Mouse (Mus musculus) left cerebral cortex, adult 11 months (tissue): ENCODE measurements around the gene Tmem140.
A peak's percentile ranks its signal among the peaks of the same experiment; 100 is the strongest.

Experiments
- DNase-seq: peaks from one replicate; pipeline ENCODE4 v3.0.0; 2022; ENCODE audit warnings: low spot score

The Tmem140 gene

DNA sequence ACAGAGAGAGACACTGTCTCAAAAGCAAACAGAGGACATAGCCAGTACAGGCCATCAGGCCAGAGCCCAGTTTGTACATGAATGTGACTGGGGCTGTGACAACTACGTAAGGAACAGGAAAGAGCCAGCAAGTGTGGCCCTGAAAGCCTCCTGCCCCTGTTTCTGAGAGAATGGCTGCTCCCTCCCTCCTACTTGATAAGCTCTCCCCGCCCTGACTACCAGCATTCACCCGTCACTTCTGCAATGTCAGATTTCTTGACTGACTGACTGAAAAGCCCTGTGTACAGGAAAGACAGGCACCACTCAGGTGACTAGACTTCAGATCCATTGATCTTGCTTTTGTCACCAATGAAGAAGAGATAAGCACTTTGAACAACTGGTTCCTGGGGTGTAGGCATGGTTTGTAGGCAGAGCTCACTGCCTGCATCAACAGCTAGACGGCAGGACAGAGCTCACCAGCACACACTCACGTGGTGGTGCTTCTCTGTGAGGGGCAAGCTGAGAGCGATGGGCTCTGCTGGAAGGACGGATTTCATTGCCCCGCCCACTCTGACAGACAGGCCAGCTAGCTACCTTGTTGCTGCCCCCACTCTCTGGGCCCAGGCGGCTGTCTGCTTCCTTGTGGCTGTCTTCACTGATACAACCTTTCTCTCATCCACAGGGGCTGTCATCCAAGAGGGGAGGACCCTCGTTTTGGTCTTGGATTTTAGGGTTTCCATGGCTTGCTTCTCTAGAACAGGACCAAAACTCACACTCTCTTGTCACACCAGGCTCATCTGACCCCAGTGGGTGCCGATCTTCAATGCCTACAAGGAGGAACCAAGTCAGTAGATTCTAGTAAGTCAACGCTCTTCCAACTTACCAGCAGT is 13.3 kb downstream of the Tmem140 start:
- no peak for DNase-seq

DNA sequence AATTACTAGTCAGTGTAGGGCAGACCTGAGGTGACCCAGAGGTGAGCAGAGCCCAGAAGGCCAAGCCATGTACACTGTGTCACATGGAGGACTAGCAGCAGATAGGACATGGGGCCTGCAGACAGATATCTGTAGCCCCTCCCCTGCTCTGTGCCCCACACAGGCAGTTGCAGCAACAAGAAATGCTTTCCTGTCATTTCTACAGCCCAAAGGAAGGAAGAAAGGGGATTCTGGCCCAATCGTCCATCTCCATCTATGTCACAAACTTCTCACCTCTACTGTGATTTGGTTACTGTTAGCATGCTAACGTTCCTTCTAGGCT is 13.8 kb downstream of the Tmem140 start:
- no peak for DNase-seq

DNA sequence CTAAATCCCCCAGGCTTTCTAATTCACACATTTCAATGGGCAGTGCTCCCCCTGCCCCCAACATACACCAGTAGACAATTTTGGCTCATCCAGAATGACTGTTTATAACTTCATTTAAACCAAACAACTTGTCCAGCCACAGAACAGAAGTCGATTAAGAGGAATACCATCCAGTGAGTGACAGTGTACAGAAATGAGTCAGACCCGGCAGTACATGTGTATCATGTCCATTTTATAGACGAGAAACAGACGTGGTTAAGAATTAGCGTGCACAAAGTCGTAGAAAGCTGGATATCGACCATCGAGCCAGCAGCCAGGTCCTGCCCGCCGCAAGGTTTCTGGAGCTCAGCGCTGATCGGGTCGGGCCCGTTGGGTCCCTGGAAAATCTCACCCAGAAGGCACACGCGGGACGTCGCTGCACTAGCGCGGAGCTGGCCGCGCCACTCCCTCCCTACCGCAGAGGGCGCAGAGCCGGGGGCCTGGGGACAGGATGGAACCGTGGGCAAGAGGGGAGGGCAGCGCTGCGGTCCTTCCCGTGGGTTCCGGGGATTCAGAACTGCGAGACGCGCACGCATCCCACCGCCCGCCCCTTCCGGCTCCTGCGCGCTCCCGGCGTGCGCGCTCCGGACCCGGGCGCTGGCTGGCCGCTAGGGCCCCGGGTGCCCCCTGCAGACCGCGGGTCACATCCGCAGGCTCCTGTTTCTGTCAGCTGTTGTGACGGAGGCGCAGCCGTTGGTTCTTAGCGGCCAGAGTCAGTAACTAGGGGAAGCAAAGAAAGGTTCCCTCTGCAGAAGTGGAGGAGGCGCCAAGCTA is 14.8 kb downstream of the Tmem140 start, which contains the start of gene Cyren:
Cyren (minus strand) TSS at position 552 of the 813 bp plus-strand sequence.
- DNase-seq, result peak; percentile 85

DNA sequence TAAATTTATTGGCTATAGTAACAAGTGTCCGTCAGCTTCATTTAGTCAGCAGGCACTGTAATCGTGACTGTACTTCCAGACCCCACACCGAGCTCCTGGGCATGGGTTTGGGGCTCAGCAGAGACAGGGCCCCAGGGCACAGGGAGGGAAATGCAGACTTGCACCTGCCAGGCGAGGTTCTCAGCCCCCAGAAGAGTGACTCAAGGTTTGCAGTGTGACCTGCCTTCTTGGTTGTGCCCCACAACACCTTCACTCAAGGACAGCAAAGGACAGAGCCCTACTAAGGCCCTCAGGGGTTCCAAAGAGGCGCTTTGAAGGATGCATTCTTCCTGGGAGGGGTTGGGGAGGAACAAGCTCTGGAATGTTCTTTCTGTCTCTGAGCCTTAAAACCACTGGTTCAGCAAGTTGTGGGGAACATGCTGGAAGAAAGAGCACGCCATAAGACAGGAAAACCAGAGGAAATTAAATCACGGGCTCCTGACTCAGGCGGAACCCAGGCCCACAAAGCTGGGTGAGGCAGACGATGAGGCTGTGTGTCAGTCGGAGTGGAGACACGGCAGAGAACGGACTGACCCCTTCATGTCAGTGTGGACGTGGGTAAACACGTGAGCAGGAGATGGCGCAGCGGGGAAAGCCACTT is 16.3 kb downstream of the Tmem140 start:
- no peak for DNase-seq

DNA sequence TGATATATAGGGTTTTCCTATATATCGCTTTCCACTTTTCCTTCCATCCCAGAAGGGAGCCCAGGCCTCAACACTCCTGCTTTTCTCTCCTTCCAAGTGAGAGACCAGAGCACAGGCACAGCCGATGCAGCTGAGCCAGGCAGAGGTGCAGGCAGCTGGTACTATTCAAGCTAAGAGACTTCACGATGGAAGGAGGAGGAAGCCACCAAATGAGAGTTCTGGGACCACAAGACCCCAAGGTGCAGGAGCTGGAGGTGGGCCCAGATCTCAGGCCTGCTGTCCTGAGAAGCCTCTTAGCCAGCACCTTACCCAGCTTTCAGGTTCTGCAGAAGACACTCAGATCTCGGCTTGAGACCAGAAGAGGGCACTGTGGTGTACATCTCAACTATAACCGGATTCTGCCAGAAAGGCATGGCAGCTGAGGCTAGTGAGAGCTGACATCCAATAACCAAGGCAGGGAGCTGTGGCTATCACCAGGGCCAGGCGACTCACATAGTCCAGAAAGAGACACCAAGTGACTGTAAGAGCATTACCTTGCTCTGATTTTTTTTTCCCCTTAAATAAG is 17.0 kb downstream of the Tmem140 start:
- peak; percentile 54 for DNase-seq

DNA sequence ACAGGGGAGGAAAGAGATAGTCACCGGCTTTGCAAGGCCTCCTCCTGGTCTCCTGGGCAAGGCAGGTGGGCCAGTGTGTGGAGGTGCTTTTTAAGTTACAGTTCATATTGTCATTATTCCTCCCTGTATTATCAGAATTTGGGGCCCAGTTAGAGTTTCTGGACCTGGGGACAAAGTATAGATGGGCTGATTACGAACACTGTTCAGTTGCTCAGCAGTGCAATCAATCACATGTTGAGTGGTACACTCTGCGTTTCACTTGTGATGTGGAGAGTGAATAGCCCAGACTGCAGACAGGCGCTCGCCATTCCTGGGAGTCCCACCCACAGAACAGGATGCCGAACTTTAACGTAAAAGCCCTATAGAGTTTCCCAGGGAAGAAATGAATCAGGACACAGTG is 21.8 kb downstream of the Tmem140 start:
- no peak for DNase-seq

DNA sequence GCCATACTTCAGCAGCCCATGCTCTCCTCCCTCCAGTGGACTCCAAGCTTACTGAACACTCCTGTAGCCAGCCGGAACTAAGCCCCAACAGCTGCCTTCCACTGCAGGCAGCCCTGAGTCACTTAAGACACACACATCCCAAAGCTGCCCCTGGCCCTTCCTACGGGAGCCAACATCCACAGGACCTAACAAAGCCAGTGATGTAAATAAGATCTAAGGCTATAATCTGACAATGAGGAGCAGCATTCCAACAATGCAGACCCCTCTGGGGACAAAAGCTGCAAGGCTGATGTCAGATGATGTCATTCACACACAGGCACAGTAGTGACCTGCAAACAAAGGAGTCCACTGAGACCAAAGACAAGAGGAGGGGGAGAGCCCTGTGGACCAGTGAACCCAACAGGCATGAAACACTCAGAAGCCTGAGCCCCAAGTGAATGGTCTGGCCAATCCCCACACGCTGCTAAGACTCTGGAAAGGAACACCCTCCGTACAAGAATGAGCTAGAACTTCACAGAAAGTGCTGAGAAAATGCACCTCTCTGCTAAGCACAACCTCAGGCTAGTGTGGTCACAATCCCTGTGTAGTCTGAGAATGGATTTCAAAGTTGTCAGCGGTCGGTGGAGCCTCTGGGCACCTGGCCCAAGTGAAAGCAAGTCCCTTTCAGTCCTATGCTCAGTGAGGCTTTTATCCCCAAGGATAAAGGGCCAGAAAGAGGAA is 24.3 kb downstream of the Tmem140 start:
- no peak for DNase-seq

DNA sequence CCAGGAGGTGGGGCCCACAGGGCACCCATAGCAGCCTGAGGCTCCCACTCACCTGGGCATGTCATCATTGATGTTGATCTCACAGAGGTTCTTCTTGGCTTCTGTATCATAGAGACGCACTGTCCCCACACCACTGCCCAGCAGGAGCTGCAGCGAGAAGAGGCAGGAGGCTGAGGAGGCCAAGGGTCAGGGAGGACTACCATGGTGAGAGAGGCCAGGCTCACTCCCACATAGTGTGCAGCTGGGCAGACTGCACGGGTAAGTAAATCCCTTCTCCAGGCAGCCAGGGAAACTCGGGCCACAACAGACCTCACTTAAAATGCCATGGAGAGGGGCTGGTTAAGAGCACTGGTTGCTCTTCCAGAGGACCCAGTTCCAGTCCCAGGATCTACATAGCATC is 26.2 kb downstream of the Tmem140 start:
- DNase-seq, result no peak

DNA sequence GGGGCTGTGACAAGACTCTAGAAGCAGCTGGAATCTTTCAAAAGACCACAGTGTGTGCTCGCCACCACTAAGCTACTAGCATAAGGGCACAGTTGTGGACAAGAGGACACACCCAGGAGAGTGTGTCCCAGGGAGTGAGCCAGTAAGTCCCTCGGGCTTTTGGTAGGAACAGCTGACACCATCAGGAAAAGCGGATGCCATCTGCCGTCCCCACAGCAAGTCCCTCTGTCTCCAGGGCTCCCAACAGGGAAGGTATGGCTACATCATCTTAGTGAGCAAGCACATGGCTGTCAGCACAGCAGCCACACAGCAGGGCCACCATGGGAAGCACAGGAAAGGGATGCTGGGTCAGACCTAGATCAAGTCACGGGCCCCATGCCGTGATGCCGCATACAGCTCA is 32.6 kb downstream of the Tmem140 start:
- DNase-seq, result no peak

DNA sequence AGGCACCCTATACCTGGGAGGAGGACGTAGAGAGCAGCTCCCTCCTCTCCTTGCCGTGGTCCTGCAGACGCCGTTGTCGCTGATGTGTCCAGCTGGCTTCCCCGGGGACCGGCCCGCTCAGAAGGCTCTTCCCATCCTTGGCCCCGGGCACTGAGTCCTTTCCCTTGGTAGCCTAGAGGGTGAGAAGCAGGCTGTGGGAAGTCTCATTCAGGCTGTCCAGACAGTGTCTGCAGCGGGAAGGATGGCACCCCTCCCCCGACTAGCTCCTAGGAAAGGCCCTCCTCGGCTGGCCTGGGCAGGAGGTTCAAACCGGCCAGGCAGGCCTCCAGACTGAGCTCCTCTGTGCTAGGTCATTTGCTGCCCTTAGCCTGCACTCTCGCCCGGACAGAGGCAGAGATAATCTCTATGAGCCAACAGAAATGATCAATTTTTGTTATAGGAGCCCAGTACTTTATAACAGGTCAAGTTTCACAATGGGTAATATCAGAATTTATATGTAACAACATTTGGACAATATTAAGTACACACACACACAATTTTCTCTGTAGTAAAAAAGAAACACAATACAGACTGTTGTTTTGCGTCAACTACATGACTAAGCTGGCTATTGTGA is 33.3 kb downstream of the Tmem140 start:
- DNase-seq, result no peak

DNA sequence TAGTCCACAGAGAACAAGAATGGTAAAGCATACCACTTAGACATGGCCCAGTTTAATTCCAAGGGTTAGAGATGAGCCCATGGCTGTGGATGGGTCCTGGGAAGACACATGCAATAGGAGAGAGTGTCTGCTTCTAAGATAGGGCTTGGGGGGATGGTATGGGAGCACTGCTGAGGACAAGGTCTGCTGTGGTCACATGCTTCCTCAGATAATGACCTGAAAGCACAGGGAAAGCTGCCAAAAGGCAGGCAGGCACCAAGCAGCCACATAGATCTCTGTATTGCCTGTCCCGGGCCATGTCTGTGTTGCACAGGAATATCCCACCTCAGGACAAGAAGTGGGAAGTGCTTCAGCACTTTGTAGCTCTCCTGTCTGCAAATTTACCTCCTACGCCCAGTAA is 36.2 kb downstream of the Tmem140 start:
- no peak for DNase-seq

DNA sequence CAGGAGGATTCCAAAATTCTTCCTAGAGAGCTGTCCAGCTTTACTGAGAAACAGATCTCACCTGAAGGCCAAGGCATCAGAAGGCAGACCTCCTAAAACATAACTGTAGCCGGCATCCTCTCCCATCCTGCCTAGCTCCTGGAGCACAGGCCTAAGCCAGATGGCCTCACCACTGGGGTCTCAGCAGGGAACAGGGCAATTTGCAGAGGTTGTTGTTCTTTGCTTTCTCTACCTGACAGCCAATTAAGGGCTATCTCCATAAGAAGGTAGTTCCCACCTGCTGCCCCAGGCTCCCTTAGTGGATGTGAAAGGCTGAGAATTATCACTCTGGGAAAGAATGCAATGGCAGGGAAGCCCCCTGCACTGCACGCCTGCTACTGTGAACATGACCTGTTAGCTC is 38.0 kb downstream of the Tmem140 start:
- DNase-seq, result no peak

DNA sequence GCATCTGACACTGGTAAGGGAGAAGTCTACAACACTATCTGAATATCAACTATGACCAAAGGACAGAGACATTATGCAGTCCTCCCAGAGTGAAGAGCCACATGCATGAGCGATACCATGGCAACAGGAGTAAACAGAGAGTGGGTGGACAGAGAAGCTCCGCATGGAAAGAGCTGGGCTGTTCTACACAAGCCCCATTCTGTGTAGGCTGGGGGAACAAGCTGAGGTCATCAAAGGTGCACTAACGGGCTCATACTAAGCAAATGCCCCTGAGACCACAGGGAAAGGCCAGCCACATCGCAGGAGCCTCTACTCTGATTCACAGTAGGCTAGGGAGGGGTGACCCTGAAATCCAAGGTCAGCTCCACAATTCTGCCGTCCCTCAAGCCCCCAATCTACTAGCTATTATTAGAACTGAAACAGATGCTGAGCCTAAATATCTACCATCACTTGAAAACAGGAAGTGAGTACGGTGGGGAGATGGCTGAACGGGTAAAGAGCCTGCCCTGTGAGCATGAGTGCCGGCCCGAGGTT is 39.0 kb downstream of the Tmem140 start:
- no peak for DNase-seq

DNA sequence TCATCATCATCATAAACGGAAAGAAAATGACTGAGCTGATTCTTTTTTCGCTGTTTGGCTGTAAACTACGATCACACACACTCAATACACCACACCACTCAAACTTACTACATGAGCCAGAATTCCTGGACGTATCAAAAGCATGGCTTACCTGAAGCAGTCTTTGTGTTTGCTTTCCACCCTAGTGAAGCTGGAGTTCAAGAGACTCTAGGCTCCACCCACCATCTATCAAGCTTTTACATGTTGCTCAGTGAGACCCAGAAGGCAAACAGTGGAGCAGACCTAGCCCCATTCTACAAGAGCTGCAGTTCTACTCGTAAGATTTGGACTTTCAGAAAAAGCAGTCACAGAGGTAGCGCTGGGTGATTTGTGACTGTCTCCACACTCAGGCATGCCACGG is 39.6 kb downstream of the Tmem140 start:
- no peak for DNase-seq

DNA sequence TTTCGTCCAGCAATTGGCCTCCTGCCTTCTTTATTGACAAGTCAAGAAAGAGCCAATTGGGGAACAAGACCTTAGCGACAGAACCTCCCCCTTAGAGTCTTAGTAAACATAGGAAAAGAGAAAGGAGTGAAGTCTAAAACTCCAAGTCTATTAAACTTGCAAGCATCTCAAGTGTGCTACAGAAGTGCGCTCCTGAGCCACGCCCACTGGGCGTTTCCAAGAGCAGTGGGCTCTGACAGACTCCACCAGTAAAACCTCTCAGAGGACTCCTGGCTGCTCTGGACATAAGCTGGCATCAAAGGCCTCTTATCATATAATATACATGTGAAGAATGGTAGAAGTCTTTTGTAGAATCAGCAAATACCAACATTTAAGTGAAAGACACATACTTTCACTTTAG is 40.5 kb downstream of the Tmem140 start:
- no peak for DNase-seq

DNA sequence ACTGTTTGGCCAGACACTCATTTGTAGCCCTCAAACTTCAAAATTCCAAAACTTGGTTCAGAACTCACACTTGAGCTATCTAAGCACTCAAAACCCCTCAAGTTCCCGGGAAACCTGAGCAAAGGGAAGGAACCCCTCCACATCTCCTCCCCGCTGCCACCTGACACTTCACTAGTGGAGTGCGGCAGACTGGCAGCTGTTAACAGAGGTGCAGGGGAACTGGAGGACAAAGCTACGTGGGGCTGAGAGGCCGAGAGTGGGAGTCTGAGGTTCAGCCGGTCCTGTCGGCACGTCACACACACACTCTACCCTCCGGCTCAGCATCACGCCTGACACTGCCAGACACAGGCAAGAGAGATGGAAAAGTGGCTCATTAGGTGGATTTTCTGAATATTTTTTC is 40.9 kb downstream of the Tmem140 start:
- no peak for DNase-seq

DNA sequence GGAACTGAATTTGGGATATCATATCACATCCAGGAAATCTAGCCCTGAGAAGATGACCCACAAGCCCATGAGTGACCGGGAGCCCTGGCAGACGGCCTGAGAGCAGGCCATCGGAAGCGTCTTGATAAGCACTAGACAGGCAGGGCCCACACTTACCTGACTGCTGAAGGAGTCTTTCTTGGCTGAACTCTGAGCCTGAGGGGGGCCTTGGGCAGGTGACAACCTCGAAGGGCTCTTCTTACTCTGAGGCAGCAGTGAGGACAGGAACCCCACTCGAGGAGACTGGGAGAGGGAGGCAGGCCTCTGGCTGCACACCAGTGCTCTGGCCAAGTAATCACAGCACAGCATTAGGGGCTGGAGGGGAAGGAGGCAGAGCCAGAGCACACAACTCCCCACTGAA is 41.4 kb downstream of the Tmem140 start:
- DNase-seq, result no peak

DNA sequence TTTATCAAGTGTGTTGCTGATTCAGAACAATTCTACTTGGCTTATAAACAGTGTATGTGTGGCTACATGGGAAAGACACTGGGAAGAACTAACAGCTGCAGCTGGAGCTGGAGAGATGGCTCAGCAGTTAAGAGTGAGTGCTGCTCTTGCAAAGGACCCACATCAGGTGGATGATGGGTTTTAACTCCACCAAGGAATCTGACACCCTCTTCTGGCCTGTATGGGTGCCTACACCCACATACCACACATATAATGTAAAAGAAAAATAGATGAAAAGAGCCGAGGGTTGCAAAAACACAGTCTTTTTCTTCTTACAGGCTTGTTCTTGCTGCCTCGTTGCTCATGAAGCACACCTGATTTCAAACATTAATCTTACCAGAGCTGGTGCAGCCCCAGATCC is 43.2 kb downstream of the Tmem140 start:
- no peak for DNase-seq

DNA sequence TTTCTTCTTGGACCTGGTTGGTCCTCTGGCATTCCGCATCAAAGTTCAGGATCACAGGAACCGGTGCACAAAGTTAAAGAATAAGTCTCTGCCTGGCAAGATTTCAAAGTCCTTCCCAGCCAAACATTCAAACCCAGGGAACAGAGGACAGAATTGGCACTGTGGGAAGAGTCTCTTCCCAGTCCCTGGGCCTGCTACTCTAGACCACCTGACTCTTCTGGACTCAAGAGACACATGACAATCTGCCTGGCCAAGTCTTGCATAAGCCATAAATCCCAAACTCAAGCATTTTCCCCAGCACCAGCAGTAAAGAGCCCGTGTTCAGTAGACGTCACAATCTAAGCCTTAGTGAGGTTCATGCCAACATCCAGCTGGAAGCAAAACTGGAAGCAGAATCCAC is 43.7 kb downstream of the Tmem140 start:
- DNase-seq, result no peak

DNA sequence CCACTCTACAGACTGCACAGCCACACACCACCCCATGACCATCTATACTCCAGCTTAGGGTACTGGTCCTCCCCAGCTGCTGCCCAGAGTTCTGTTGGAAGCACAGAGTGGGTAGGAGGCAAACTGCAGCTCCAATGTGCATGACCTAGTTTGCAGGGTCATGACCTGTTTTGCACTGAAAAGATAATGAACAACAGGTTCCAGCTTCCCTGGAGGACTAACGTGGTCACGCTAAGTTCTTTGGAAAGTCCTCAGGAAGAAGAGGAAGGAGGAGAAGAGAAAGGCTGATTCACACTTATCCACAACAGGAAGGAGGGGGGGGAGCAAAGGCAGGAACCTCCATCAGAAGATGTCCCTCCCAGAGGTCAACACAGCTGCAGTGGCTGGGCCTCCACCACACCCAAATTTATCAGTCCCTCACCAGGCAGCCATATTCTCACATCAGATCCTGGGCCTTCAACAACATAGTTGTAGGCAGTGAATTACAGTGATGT is 44.2 kb downstream of the Tmem140 start:
- DNase-seq, result no peak

DNA sequence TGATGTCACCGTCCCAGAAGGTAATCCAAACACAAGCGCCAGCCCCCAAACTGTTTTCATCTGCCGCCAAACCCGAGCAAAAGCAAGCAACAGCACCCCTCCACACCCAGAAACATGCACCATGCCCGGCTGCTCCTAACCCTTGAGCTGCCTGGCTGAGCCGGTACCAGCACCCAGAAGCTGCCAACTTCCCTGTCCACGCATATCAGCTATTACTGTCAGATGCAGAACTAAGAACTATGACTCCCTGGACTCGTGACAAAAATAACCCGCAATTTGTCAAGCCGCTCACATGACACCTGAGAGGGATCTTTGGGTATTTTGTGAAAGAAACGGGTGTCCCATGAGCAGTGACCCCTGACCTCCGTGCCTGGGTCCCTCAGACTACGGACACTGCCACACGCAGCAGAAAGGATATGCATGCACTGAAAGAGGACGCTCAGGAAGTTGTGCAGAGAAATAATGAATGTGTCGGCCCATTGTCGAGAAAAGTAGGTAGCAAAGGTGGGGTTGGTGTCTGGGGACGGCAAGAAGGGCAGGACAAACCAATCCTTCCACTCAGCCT is 44.8 kb downstream of the Tmem140 start:
- no peak for DNase-seq
